Mouse (Mus musculus) cerebellum, adult 2 months (tissue): Measurements from ENCODE around the gene Eif2a.

ENCODE experiments used
- CTCF ChIP-seq: fragments of 200-500 bp; IDR thresholded peaks from 2 replicates; pipeline ENCODE4 v1.5.1; 2011; ENCODE audit warnings: low read depth, mild to moderate bottlenecking, control low read depth, low read length, moderate library complexity, borderline replicate concordance; ENCODE audit not compliant: insufficient read depth
- POLR2A ChIP-seq: fragments of 200-500 bp; IDR thresholded peaks from 2 replicates; pipeline ENCODE4 v1.6.1; 2011; ENCODE audit warnings: low read length, control low read depth, borderline replicate concordance; ENCODE audit not compliant: insufficient read depth

- TF ChIP-seq POLR2A (no peak), CTCF (peak; percentile 24; the same call in 1 of the 2 replicates)
Observed at GRCm38 (mm10) chr3:58485883-58486282, 39.7 kb upstream of the Eif2a start.
